Mouse (Mus musculus): ENCODE measurements around the gene Dpf1.

Gene Dpf1

GRCm38 (mm10) chr7:29288079-29288478 is 15.7 kb upstream of the Dpf1 start:
- CTCF ChIA-PET = interaction anchor here (1.1 kb wide), 1 partner anchor 233 kb away, joined by 3 read pairs; no protein-coding TSS in a partner anchor

GRCm38 (mm10) chr7:29288942-29289638 is 14.7 kb upstream of the Dpf1 start, which contains the start of gene Ppp1r14a:
Gene Ppp1r14a (plus strand): TSS chr7:29289308.
- CTCF ChIA-PET = interaction anchor here (0.6 kb wide), 2 partner anchors 110 to 1996 kb away, joined by 4 to 5 read pairs; no protein-coding TSS in a partner anchor

- CTCF ChIA-PET = no interaction called here
These were observed 13.9 kb upstream of the Dpf1 start for GRCm38 (mm10) chr7:29289856-29290255.

- CTCF ChIA-PET = no interaction called here
These were observed 12.9 kb upstream of the Dpf1 start for GRCm38 (mm10) chr7:29290691-29291485.

GRCm38 (mm10) chr7:29291616-29292457 is 11.9 kb upstream of the Dpf1 start:
- CTCF ChIA-PET = interaction anchor here (0.8 kb wide), 1 partner anchor 88 kb away, joined by 3 read pairs; no protein-coding TSS in a partner anchor

- CTCF ChIA-PET = interaction anchor here (0.8 kb wide), 1 partner anchor 87 kb away, joined by 3 read pairs; no protein-coding TSS in a partner anchor
These were observed 11.2 kb upstream of the Dpf1 start for GRCm38 (mm10) chr7:29292458-29293098.

GRCm38 (mm10) chr7:29293131-29294065 is 10.4 kb upstream of the Dpf1 start:
- CTCF ChIA-PET = interaction anchor here (0.8 kb wide), 1 partner anchor 86 kb away, joined by 3 read pairs; no protein-coding TSS in a partner anchor

GRCm38 (mm10) chr7:29294111-29294761 is 9.5 kb upstream of the Dpf1 start:
- CTCF ChIA-PET = no interaction called here

GRCm38 (mm10) chr7:29295861-29296647 is 7.7 kb upstream of the Dpf1 start:
- CTCF ChIA-PET = interaction anchor here (0.5 to 0.7 kb wide), 4 partner anchors 36 to 1130 kb away, joined by 3 to 12 read pairs (median 8); no protein-coding TSS in a partner anchor

- CTCF ChIA-PET = interaction anchor here (0.6 to 0.8 kb wide), 3 partner anchors 46 to 699 kb away, joined by 3 to 12 read pairs (median 4); no protein-coding TSS in a partner anchor
These were observed 6.8 kb upstream of the Dpf1 start for GRCm38 (mm10) chr7:29296998-29297397.

- CTCF ChIA-PET = interaction anchor here (0.7 kb wide), 1 partner anchor 712 kb away, joined by 3 read pairs; no protein-coding TSS in a partner anchor
These were observed 2.6 kb upstream of the Dpf1 start for GRCm38 (mm10) chr7:29301127-29301566.

- CTCF ChIA-PET = interaction anchor here (0.7 kb wide), 1 partner anchor 1258 kb away, joined by 8 read pairs; no protein-coding TSS in a partner anchor
These were observed 1.1 kb upstream of the Dpf1 start for GRCm38 (mm10) chr7:29302641-29303040.

- CTCF ChIA-PET = no interaction called here
These were observed 912 bp downstream of the Dpf1 start for GRCm38 (mm10) chr7:29304463-29305262.

- CTCF ChIA-PET = no interaction called here
These were observed 1.7 kb downstream of the Dpf1 start for GRCm38 (mm10) chr7:29305263-29305988.

- CTCF ChIA-PET = no interaction called here
These were observed 2.4 kb downstream of the Dpf1 start for GRCm38 (mm10) chr7:29306108-29306507.

GRCm38 (mm10) chr7:29306619-29307018 is 2.9 kb downstream of the Dpf1 start:
- CTCF ChIA-PET = no interaction called here
